Mouse (Mus musculus) midbrain, postnatal 0 days (tissue): ENCODE measurements around the gene Mxi1. TPM values are rescaled to one million over a fixed set of nuclear protein-coding genes. Genes with fewer than 3 reads are reported as not detected.

ENCODE experiments used
- ATAC-seq: fragments of 200-750 bp; cut with Nextera tagmentation; 2 replicates; pipeline ENCODE4 v1.8.0; 2017; ENCODE audit warnings: moderate number of reproducible peaks, mild to moderate bottlenecking, moderate TSS enrichment, moderate library complexity; ENCODE audit not compliant: low FRiP score
- DNase-seq: peaks from one replicate; pipeline ENCODE4 v3.0.0-alpha.2; 2015; ENCODE audit warnings: low spot score
- H3K27ac ChIP-seq: fragments of 300-500 bp; sonication (generic); 2 replicates; pipeline ENCODE4 v1.5.1; 2014; ENCODE audit warnings: low read depth, mild to moderate bottlenecking, low read length, mixed read lengths
- H3K27me3 ChIP-seq: fragments of 300-500 bp; sonication (generic); 2 replicates; pipeline ENCODE4 v1.6.1; 2014; ENCODE audit warnings: low read length, control low read depth, mixed read lengths; ENCODE audit not compliant: insufficient read depth
- H3K36me3 ChIP-seq: fragments of 300-500 bp; sonication (generic); 2 replicates; pipeline ENCODE4 v1.6.1; 2014; ENCODE audit warnings: low read length, control low read depth, mixed read lengths; ENCODE audit not compliant: insufficient read depth
- H3K4me1 ChIP-seq: fragments of 300-500 bp; sonication (generic); 2 replicates; pipeline ENCODE4 v1.6.1; 2014; ENCODE audit warnings: mild to moderate bottlenecking, control low read depth, antibody characterized with exemption, low read length, mixed read lengths; ENCODE audit not compliant: insufficient read depth
- H3K4me2 ChIP-seq: fragments of 300-500 bp; sonication (generic); 2 replicates; pipeline ENCODE4 v1.6.1; 2014; ENCODE audit warnings: low read depth, mild to moderate bottlenecking, low read length, mixed read lengths; ENCODE audit not compliant: poor library complexity, severe bottlenecking
- H3K4me3 ChIP-seq: fragments of 300-500 bp; sonication (generic); 2 replicates; pipeline ENCODE4 v1.5.1; 2014; ENCODE audit warnings: low read depth, mild to moderate bottlenecking, low read length, moderate library complexity
- H3K9ac ChIP-seq: fragments of 300-500 bp; sonication (generic); replicated peaks from 2 replicates; pipeline ENCODE4 v1.6.1; 2014; ENCODE audit warnings: mild to moderate bottlenecking, low read length, moderate library complexity, mixed read lengths; ENCODE audit not compliant: poor library complexity, severe bottlenecking
- H3K9me3 ChIP-seq: fragments of 300-500 bp; sonication (generic); 2 replicates; pipeline ENCODE4 v1.6.1; 2016; ENCODE audit warnings: low read length, control low read depth
- CTCF ChIP-seq: IDR thresholded peaks from 2 replicates; pipeline ENCODE4 v1.5.1; 2016; ENCODE audit warnings: antibody characterized with exemption, mild to moderate bottlenecking
- whole genome bisulfite sequencing: fragments of 180-500 bp; shearing (Covaris S2); extraction: QIAGEN DNeasy Blood & Tissue Kit; methylation state at CpG from one replicate; pipeline ENCODE4 v1.1.7; 2014; 5-methylcytosine and 5-hydroxymethylcytosine counted together
- polyA plus RNA-seq: library from polyadenylated mRNA; unstranded; fragments of >200 nt; fragmentation: Nextera tagmentation; extraction: Ambion mirVana; gene quantifications from 2 replicates; pipeline ENCODE4 v1.2.1, GENCODE M21; 2015
- total RNA-seq: library from RNA; depleted of rRNA; stranded (reverse); fragments of >200 nt; gene quantifications from 2 replicates; pipeline ENCODE4 v1.2.3, GENCODE M21; 2014

Gene Mxi1
- total and polyA plus RNA-seq, 2 experiments from 2014 or later, result 37.7 to 49.2 TPM

- H3K27ac ChIP-seq, result no peak overlapping the region
- ATAC-seq (no peak), DNase-seq (no peak)
- no peak overlapping the region for H3K4me3 ChIP-seq
- no peak overlapping the region for H3K9ac ChIP-seq
- H3K36me3 ChIP-seq, result no peaks in the 10 kb centered on the region
- no peaks in the 10 kb centered on the region for H3K4me1 ChIP-seq
- H3K9me3 ChIP-seq, result no peaks in the 10 kb centered on the region
- WGBS, result 31% methylated on average over 6 of the region's 6 CpGs
- no peak for TF ChIP-seq CTCF
- H3K27me3 ChIP-seq, result no peaks in the 10 kb centered on the region
- no peak overlapping the region for H3K4me2 ChIP-seq
These were observed 3.1 kb upstream of the Mxi1 start for GRCm38 (mm10) chr19:53307219-53307618.

- no peak for TF ChIP-seq CTCF
- 15% methylated on average over 4 of the region's 4 CpGs for WGBS
- Histone ChIP-seq H3K4me1 (0 out of 2 replicates have a peak, but pooled peaks cover under 1% of the 10 kb centered on the region), H3K9me3 (no peaks in the 10 kb centered on the region), H3K27ac (no peak overlapping the region), H3K4me3 (no peak overlapping the region), H3K9ac (no peak overlapping the region), H3K27me3 (no peaks in the 10 kb centered on the region), H3K36me3 (no peaks in the 10 kb centered on the region), H3K4me2 (peak overlapping the region; percentile 97; the same call in 1 of the 2 replicates)
- DNase-seq (no peak), ATAC-seq (no peak)
These were observed 687 bp upstream of the Mxi1 start for GRCm38 (mm10) chr19:53309631-53310030.

- peaks cover 7% of the 10 kb centered on the region; the same call in 1 of the 2 replicates for H3K4me1 ChIP-seq
- TF ChIP-seq CTCF, result 0 out of 2 replicates have a peak, but pooled peaks have one; percentile 8
These were observed 629 bp downstream of the Mxi1 start for GRCm38 (mm10) chr19:53310771-53311523.

GRCm38 (mm10) chr19:53311524-53312335 lies 1.4 kb downstream of the Mxi1 start:
- H3K36me3 ChIP-seq, result no peaks in the 10 kb centered on the region
- H3K9ac ChIP-seq, result peak overlapping the region; percentile 85
- DNase-seq, result peak; percentile 45
- peak overlapping the region; percentile 97 for H3K4me2 ChIP-seq
- ATAC-seq, result no peak
- no peak for TF ChIP-seq CTCF
- peaks cover 7% of the 10 kb centered on the region; the same call in 1 of the 2 replicates for H3K4me1 ChIP-seq
- H3K4me3 ChIP-seq, result peak overlapping the region; percentile 93
- no peaks in the 10 kb centered on the region for H3K27me3 ChIP-seq
- H3K27ac ChIP-seq, result peak overlapping the region; percentile 96
- H3K9me3 ChIP-seq, result no peaks in the 10 kb centered on the region
- under 1% methylated on average over 35 of the region's 37 CpGs for WGBS

More at GRCm38 (mm10) chr19:53310771-53311523, 629 bp downstream of the Mxi1 start:
- peak overlapping the region; percentile 85 for H3K9ac ChIP-seq
- peak overlapping the region; percentile 97 for H3K4me2 ChIP-seq
- no peaks in the 10 kb centered on the region for H3K36me3 ChIP-seq
- H3K27me3 ChIP-seq, result no peaks in the 10 kb centered on the region
- DNase-seq, result peak; percentile 49
- no peak for ATAC-seq
- H3K27ac ChIP-seq, result peak overlapping the region; percentile 96
- WGBS, result 0% methylated on average over 46 of the region's 48 CpGs
- H3K4me3 ChIP-seq, result peak overlapping the region; percentile 93
- no peaks in the 10 kb centered on the region for H3K9me3 ChIP-seq

- DNase-seq, result peak; percentile 69
- Histone ChIP-seq H3K4me3 (peak overlapping the region; percentile 93), H3K27me3 (no peaks in the 10 kb centered on the region), H3K9me3 (no peaks in the 10 kb centered on the region), H3K27ac (peak overlapping the region; percentile 96), H3K9ac (peak overlapping the region; percentile 85), H3K4me2 (peak overlapping the region; percentile 97), H3K36me3 (no peaks in the 10 kb centered on the region), H3K4me1 (peaks cover 7% of the 10 kb centered on the region; the same call in 1 of the 2 replicates)
- ATAC-seq, result no peak
- WGBS, result 1% methylated on average over 21 of the region's 26 CpGs
- no peak for TF ChIP-seq CTCF
These were observed 2.1 kb downstream of the Mxi1 start for GRCm38 (mm10) chr19:53312336-53312871.
